Comparison of ENCODE assay signal across 17 mouse cellular contexts in genomic region chr15:80208446-80208845, GRCm38 (mm10). TPM values are rescaled to one million over a fixed set of nuclear protein-coding genes. Genes with fewer than 3 reads are reported as not detected.
DNase-seq lines count a peak whose midpoint lies in the region; ATAC-seq and TF ChIP-seq lines count a peak whose summit lies in the region.
"Had no signal": no experiment of that assay in that cellular context is flagged by ENCODE, and none has a peak within 500 bp of the region (broad histone marks: within the 10 kb centered on the region; RNA-seq: fewer than 3 reads in every experiment).

No protein-coding gene starts in this region.

- no peaks in the 10 kb centered on the region for H3K9me3 ChIP-seq in midbrain, embryonic 10.5 days (replicated peaks)
- H3K9me3 ChIP-seq in midbrain, embryonic 16.5 days (replicated peaks; ENCODE audit: control insufficient read depth, low read length, poor library complexity, severe bottlenecking) = no peaks in the 10 kb centered on the region
- H3K9me3 ChIP-seq: heart, embryonic 10.5 days; intestine, embryonic 15.5 days; liver, embryonic 12.5 days had no signal

- H3K36me3 ChIP-seq in midbrain, embryonic 10.5 days = peaks cover 30% of the 10 kb centered on the region
- peaks cover 18% of the 10 kb centered on the region for H3K36me3 ChIP-seq in midbrain, embryonic 16.5 days (ENCODE audit: control insufficient read depth, insufficient read depth, low read length)
- H3K36me3 ChIP-seq in kidney, adult 2 months (ENCODE audit: control insufficient read depth, insufficient read depth, low read length) = no peaks in the 10 kb centered on the region

- ATAC-seq in midbrain, embryonic 16.5 days = no peak
- ATAC-seq: forebrain, embryonic 16.5 days; intestine, embryonic 15.5 days; liver, embryonic 12.5 days had no signal

- no peak overlapping the region for H3K4me2 ChIP-seq in midbrain, embryonic 16.5 days (ENCODE audit: low read length)
- H3K4me2 ChIP-seq: intestine, embryonic 15.5 days; liver, embryonic 12.5 days had no signal

- no peak overlapping the region for H3K4me3 ChIP-seq in midbrain, embryonic 10.5 days
- H3K4me3 ChIP-seq in midbrain, embryonic 16.5 days (ENCODE audit: low read depth, low read length) = no peak overlapping the region
- H3K4me3 ChIP-seq in kidney, adult 2 months (ENCODE audit: insufficient read depth, low read depth, low read length) = no peak overlapping the region
- H3K4me3 ChIP-seq: heart, embryonic 10.5 days; intestine, embryonic 15.5 days; liver, embryonic 12.5 days had no signal

- 11% methylated on average over 4 of the region's 4 CpGs for WGBS in midbrain, embryonic 10.5 days
- 14% methylated on average over 4 of the region's 4 CpGs for WGBS in midbrain, embryonic 16.5 days
- 32% methylated on average over 4 of the region's 4 CpGs for WGBS in kidney, adult 2 months

- peaks cover 9% of the 10 kb centered on the region for H3K4me1 ChIP-seq in midbrain, embryonic 10.5 days
- H3K4me1 ChIP-seq in midbrain, embryonic 16.5 days (ENCODE audit: control insufficient read depth, insufficient read depth, low read length) = no peaks in the 10 kb centered on the region
- H3K4me1 ChIP-seq in kidney, adult 2 months (ENCODE audit: control insufficient read depth, insufficient read depth, low read length) = peaks cover 8% of the 10 kb centered on the region; the same call in 1 of the 2 replicates
- H3K4me1 ChIP-seq: heart, embryonic 10.5 days had no signal

- DNase-seq in midbrain, embryonic 10.5 days (ENCODE audit: low spot score) = no peak
- peak; percentile 87 for DNase-seq in kidney, adult 2 months
- DNase-seq in kidney, postnatal 36 days = peak; percentile 61 to 69
- DNase-seq in cerebellum, adult 9-10 months = no peak
- DNase-seq in urinary bladder, postnatal 36 days (ENCODE audit: low spot score in 2 of 2) = no peak
- DNase-seq in right cerebral cortex, postnatal 4 days = no peak
- DNase-seq: cerebellum, adult 11-12 months; gastrocnemius, postnatal 10 days; heart, postnatal 4 days had no signal

- TF ChIP-seq POLR2A in kidney, adult 2 months (IDR thresholded peaks at IDR 0.05; ENCODE audit: low read depth, low read length) = no peak

- TF ChIP-seq CTCF in kidney, adult 2 months (conservative IDR thresholded peaks at IDR 0.05; ENCODE audit: insufficient read depth, insufficient read length, low read depth, low read length) = no peak

- H3K9ac ChIP-seq in midbrain, embryonic 16.5 days (ENCODE audit: low read depth, low read length) = no peak overlapping the region
- H3K9ac ChIP-seq: intestine, embryonic 15.5 days; liver, embryonic 12.5 days had no signal

- H3K27ac ChIP-seq in midbrain, embryonic 10.5 days (replicated peaks) = 0 out of 2 replicates have a peak overlapping the region, but pooled peaks have one; percentile 13
- H3K27ac ChIP-seq in midbrain, embryonic 16.5 days (ENCODE audit: low read length) = no peak overlapping the region
- H3K27ac ChIP-seq in kidney, adult 2 months (ENCODE audit: insufficient read depth, low read depth, low read length) = no peak overlapping the region
- H3K27ac ChIP-seq: heart, embryonic 10.5 days; intestine, embryonic 15.5 days; liver, embryonic 12.5 days had no signal

- H3K27me3 ChIP-seq in midbrain, embryonic 10.5 days (ENCODE audit: low read depth, poor library complexity, severe bottlenecking) = no peaks in the 10 kb centered on the region
- no peaks in the 10 kb centered on the region for H3K27me3 ChIP-seq in midbrain, embryonic 16.5 days (ENCODE audit: control insufficient read depth, insufficient read depth, low read depth, low read length)
- H3K27me3 ChIP-seq in kidney, adult 2 months (replicated peaks; ENCODE audit: control insufficient read depth, insufficient read depth, low read length) = no peaks in the 10 kb centered on the region
- H3K27me3 ChIP-seq: intestine, embryonic 15.5 days had no signal

RNA-seq across cellular contexts. Expression of gene Mief1, which starts 25.4 kb away (rescaled TPM):
- polyA plus RNA-seq in midbrain, embryonic 10.5 days (2016; fragmentation: Nextera tagmentation; extraction: Ambion mirVana) = 39.7 and 45.1 TPM in 2 replicates
- polyA plus RNA-seq in midbrain, embryonic 16.5 days (2015; fragmentation: Nextera tagmentation; extraction: Ambion mirVana) = 35.2 and 37.4 TPM in 2 replicates
- polyA plus RNA-seq in kidney, adult 2 months (2012; rRNA removed) = 16.3 and 16.9 TPM in 2 replicates

RNA-seq across cellular contexts. Expression of gene AC140267.1, which starts 27.2 kb away (rescaled TPM):
- 5.0 and 6.8 TPM in 2 replicates for polyA plus RNA-seq in midbrain, embryonic 10.5 days (2016; fragmentation: Nextera tagmentation; extraction: Ambion mirVana)
- 5.5 TPM in 1 of 2 replicates, not detected in the other for polyA plus RNA-seq in midbrain, embryonic 16.5 days (2015; fragmentation: Nextera tagmentation; extraction: Ambion mirVana)
- not detected in 2 replicates for polyA plus RNA-seq in kidney, adult 2 months (2012; rRNA removed)
- polyA plus RNA-seq: forebrain, embryonic 16.5 days; intestine, embryonic 15.5 days; liver, embryonic 12.5 days; lung, embryonic 16.5 days; neural tube, embryonic 11.5 days; urinary bladder, adult 2 months had no signal

RNA-seq across cellular contexts. Expression of gene Mgat3, which starts 34.9 kb away (rescaled TPM):
- 5.9 and 7.8 TPM in 2 replicates for polyA plus RNA-seq in midbrain, embryonic 10.5 days (2016; fragmentation: Nextera tagmentation; extraction: Ambion mirVana)
- polyA plus RNA-seq in midbrain, embryonic 16.5 days (2015; fragmentation: Nextera tagmentation; extraction: Ambion mirVana) = 14.1 and 15.2 TPM in 2 replicates
- polyA plus RNA-seq in kidney, adult 2 months (2012; rRNA removed) = 70.5 and 77.1 TPM in 2 replicates

RNA-seq across cellular contexts. Expression of gene Atf4, which starts 46.5 kb away (rescaled TPM):
- 114 and 118 TPM in 2 replicates for polyA plus RNA-seq in midbrain, embryonic 10.5 days (2016; fragmentation: Nextera tagmentation; extraction: Ambion mirVana)
- 125 and 131 TPM in 2 replicates for polyA plus RNA-seq in midbrain, embryonic 16.5 days (2015; fragmentation: Nextera tagmentation; extraction: Ambion mirVana)
- polyA plus RNA-seq in kidney, adult 2 months (2012; rRNA removed) = 92.3 and 126 TPM in 2 replicates

RNA-seq across cellular contexts. Expression of gene Rps19bp1, which starts 55.7 kb away (rescaled TPM):
- 61.7 and 69.7 TPM in 2 replicates for polyA plus RNA-seq in midbrain, embryonic 10.5 days (2016; fragmentation: Nextera tagmentation; extraction: Ambion mirVana)
- 74.9 and 79.6 TPM in 2 replicates for polyA plus RNA-seq in midbrain, embryonic 16.5 days (2015; fragmentation: Nextera tagmentation; extraction: Ambion mirVana)
- 25.8 and 29.9 TPM in 2 replicates for polyA plus RNA-seq in kidney, adult 2 months (2012; rRNA removed)

Comparison
In these comparisons a context has a peak if more than half of its experiments do, and no peak if none do; other contexts are left out.
1. DNase-seq: peak in kidney, adult 2 months (single experiment) and kidney, postnatal 36 days (2 of 2); none in midbrain, embryonic 10.5 days (single experiment), cerebellum, adult 9-10 months (single experiment), urinary bladder, postnatal 36 days (0 of 2) and right cerebral cortex, postnatal 4 days (single experiment).